Mouse (Mus musculus) frontal cortex, postnatal 25 days (tissue): ENCODE measurements at regions not wholly inside any gene's neighbourhood (a gene's known extent, or its start where the extent isn't known, plus 50 kb on each side); places are given as distances from the start of the nearest gene placed in this dataset.

ENCODE experiments used
- DNase-seq, 2 experiments: peaks; one replicate each; pipeline ENCODE4 v3.0.0; 2022; ENCODE audit warnings: low spot score in 2 of 2

- DNase-seq, result no peak
Observed at GRCm38 (mm10) chr11:114217245-114217757, 150.5 kb upstream of the Sdk2 start.

- no peak for DNase-seq
Observed at GRCm38 (mm10) chr11:114216493-114216892, 149.6 kb upstream of the Sdk2 start.

- no peak for DNase-seq
Observed at GRCm38 (mm10) chr11:114215256-114215655, 148.4 kb upstream of the Sdk2 start.

GRCm38 (mm10) chr11:114212136-114212535, 145.3 kb upstream of the Sdk2 start:
- no peak for DNase-seq

- no peak for DNase-seq
Observed at GRCm38 (mm10) chr11:114205192-114205591, 138.3 kb upstream of the Sdk2 start.

GRCm38 (mm10) chr11:114203416-114203815, 136.6 kb upstream of the Sdk2 start:
- DNase-seq, result no peak

GRCm38 (mm10) chr11:114202486-114202885, 135.6 kb upstream of the Sdk2 start:
- DNase-seq, result no peak

GRCm38 (mm10) chr11:114199081-114199586, 132.3 kb upstream of the Sdk2 start:
- DNase-seq, result no peak

- DNase-seq, result peak; percentile 88 to 90
Observed at GRCm38 (mm10) chr11:114198317-114199032, 131.6 kb upstream of the Sdk2 start.

GRCm38 (mm10) chr11:114195291-114195690, 128.4 kb upstream of the Sdk2 start:
- no peak for DNase-seq

GRCm38 (mm10) chr11:114194055-114194706, 127.3 kb upstream of the Sdk2 start:
- no peak for DNase-seq

GRCm38 (mm10) chr11:114193018-114193417, 126.2 kb upstream of the Sdk2 start:
- peak in 1 of 2 experiments; percentile 21 for DNase-seq

- no peak for DNase-seq
Observed at GRCm38 (mm10) chr11:114191661-114192060, 124.8 kb upstream of the Sdk2 start.

- DNase-seq, result no peak
Observed at GRCm38 (mm10) chr11:114184970-114185882, 118.4 kb upstream of the Sdk2 start.

GRCm38 (mm10) chr11:114184431-114184830, 117.6 kb upstream of the Sdk2 start:
- no peak for DNase-seq

GRCm38 (mm10) chr11:114183231-114183630, 116.4 kb upstream of the Sdk2 start:
- no peak for DNase-seq

GRCm38 (mm10) chr11:114178746-114179472, 112.1 kb upstream of the Sdk2 start:
- no peak for DNase-seq

- no peak for DNase-seq
Observed at GRCm38 (mm10) chr11:114177789-114178188, 110.9 kb upstream of the Sdk2 start.

GRCm38 (mm10) chr11:114177281-114177680, 110.4 kb upstream of the Sdk2 start:
- DNase-seq, result no peak

- DNase-seq, result no peak
Observed at GRCm38 (mm10) chr11:114176671-114177212, 109.9 kb upstream of the Sdk2 start.
